Mouse (Mus musculus) leukemia stem cell, adult 10-12 weeks (primary cell): ENCODE data around the gene Chn2. TPM values are rescaled to one million over a fixed set of nuclear protein-coding genes. Genes with fewer than 3 reads are reported as not detected.

Experiments
- polyA plus RNA-seq: library from polyadenylated mRNA; stranded (reverse); fragments of >175 nt; gene quantifications from 2 replicates; pipeline ENCODE4 v1.2.3, GENCODE M21; 2012; ENCODE audit warnings: low replicate concordance

The Chn2 gene
- polyA plus RNA-seq: 0.88 and 2.0 TPM in 2 replicates

GRCm38 (mm10) chr6:54039357-54039804, at the start of gene Chn2:
Gene Chn2, plus strand, starts transcription at chr6:54039554.

GRCm38 (mm10) chr6:54325246-54325885, 286.0 kb downstream of the Chn2 start, which contains the start of gene Prr15:
Gene Prr15, plus strand, starts transcription at chr6:54325835.

Other genes starting within 250 kb of the Chn2 start
- gene Tril, start 218.7 kb upstream of the Chn2 start, polyA plus RNA-seq: 0.06 and 0.17 TPM in 2 replicates
- not detected in 2 replicates for gene Cpvl, start 60.9 kb upstream of the Chn2 start, polyA plus RNA-seq